Mouse (Mus musculus) lung, embryonic 14.5 days (tissue): Measurements from ENCODE around the gene Tns1. TPM values are rescaled to one million over a fixed set of nuclear protein-coding genes. Genes with fewer than 3 reads are reported as not detected.

Experiments used
- ATAC-seq: fragments of 200-750 bp; cut with Nextera tagmentation; 2 replicates; pipeline ENCODE4 v1.8.0; 2017; ENCODE audit warnings: mild to moderate bottlenecking, moderate TSS enrichment, moderate library complexity; ENCODE audit not compliant: insufficient read depth
- DNase-seq: peaks from one replicate; pipeline ENCODE4 v3.0.0-alpha.2; 2015
- H3K27ac ChIP-seq: fragments of 300-500 bp; sonication (generic); 2 replicates; pipeline ENCODE4 v1.5.1; 2014; ENCODE audit warnings: low read depth, mild to moderate bottlenecking, moderate library complexity
- H3K27me3 ChIP-seq: fragments of 300-500 bp; sonication (generic); 2 replicates; pipeline ENCODE4 v1.6.1; 2014; ENCODE audit warnings: low read length, control low read depth; ENCODE audit not compliant: insufficient read depth
- H3K36me3 ChIP-seq: fragments of 300-500 bp; sonication (generic); 2 replicates; pipeline ENCODE4 v1.6.1; 2014; ENCODE audit warnings: control low read depth; ENCODE audit not compliant: insufficient read depth
- H3K4me1 ChIP-seq: fragments of 300-500 bp; sonication (generic); 2 replicates; pipeline ENCODE4 v1.6.1; 2014; ENCODE audit warnings: antibody characterized with exemption, control low read depth; ENCODE audit not compliant: insufficient read depth
- H3K4me2 ChIP-seq: fragments of 300-500 bp; sonication (generic); 2 replicates; pipeline ENCODE4 v1.6.1; 2014; ENCODE audit warnings: mild to moderate bottlenecking
- H3K4me3 ChIP-seq: fragments of 300-500 bp; sonication (generic); 2 replicates; pipeline ENCODE4 v1.5.1; 2014; ENCODE audit warnings: low read depth, low read length
- H3K9ac ChIP-seq: fragments of 300-500 bp; sonication (generic); 2 replicates; pipeline ENCODE4 v1.6.1; 2014
- H3K9me3 ChIP-seq: fragments of 300-500 bp; sonication (generic); 2 replicates; pipeline ENCODE4 v1.6.1; 2016; ENCODE audit warnings: low read depth, low read length, control low read depth
- CTCF ChIP-seq: IDR thresholded peaks from 2 replicates; pipeline ENCODE4 v1.5.1; 2016; ENCODE audit warnings: antibody characterized with exemption, low read depth
- WGBS: fragments of 180-500 bp; shearing (Covaris S2); extraction: QIAGEN DNeasy Blood & Tissue Kit; methylation state at CpG from one replicate; pipeline ENCODE4 v1.1.7; 2014; 5-methylcytosine and 5-hydroxymethylcytosine counted together
- polyA plus RNA-seq: library from polyadenylated mRNA; unstranded; fragments of >200 nt; fragmentation: Nextera tagmentation; extraction: Ambion mirVana; gene quantifications from 2 replicates; pipeline ENCODE4 v1.2.1, GENCODE M21; 2014

The Tns1 gene
- polyA plus RNA-seq, 1 experiment from 2014 or later = 95.2 TPM

DNA sequence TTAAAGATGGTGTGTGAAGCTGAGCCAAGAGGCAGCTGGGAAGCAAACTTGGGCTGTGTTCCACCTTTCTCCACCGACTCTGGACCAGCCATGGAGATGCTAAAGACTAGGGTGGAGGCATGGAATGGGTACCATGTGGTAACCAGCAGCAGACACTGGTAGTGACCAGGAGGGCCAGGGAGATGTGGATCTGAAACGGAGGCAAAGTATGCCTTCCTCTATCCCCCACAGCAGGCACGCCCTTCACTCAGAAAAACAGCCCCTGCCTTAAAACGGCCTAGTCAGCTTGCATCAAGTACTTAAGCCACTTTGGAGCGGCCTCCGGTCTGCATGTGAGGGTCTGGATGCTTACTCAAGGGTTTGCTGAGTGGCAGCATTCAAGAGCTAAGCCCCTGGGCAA, 164.9 kb downstream of the Tns1 start:
- H3K27me3 ChIP-seq = no peaks in the 10 kb centered on the region
- no peak for ATAC-seq
- no peak overlapping the region for H3K27ac ChIP-seq
- H3K9ac ChIP-seq = no peak overlapping the region
- peaks cover 25% of the 10 kb centered on the region; the same call in 1 of the 2 replicates for H3K36me3 ChIP-seq
- DNase-seq = no peak
- WGBS = 75% methylated on average over 6 of the region's 6 CpGs
- peaks cover 56% of the 10 kb centered on the region for H3K4me1 ChIP-seq
- no peak for TF ChIP-seq CTCF
- no peak overlapping the region for H3K4me2 ChIP-seq
- H3K4me3 ChIP-seq = no peak overlapping the region
- no peaks in the 10 kb centered on the region for H3K9me3 ChIP-seq

DNA sequence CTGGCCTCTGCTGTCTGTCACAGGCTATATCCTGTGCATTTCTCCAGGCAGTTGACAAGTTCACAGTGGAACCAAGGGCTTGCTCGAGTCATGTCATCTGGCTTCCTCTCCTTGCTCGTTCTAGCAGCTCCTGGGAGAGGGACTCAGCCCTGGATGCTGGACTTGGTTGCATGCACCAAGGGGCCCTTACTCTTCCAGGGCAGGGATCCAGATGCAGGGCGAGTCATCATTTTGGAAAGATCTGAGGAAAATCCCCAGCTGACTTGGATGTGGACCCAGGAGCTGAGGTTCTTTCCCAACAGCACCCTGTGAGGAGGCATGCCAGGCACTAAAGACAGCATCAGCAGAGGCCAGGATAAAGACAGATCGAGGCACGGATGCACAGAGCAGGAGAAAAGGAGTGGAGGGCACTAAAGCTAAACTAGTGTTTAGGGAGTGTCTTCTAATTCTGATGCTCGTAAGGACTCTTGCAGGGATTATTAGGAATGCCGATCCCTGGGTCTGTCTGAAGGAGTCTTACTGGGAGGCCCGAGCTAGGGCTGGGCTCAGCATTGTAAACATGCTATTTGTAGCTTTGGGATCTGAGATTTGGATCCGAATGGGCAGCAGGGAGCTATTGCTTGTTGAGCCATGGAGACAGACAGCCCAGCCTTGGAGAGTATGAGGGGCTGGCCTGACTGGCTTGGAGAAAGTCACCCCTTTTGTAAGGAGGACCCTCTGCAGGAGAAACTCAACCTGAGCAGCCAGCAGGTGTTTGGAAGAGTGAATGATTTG, 165.9 kb downstream of the Tns1 start:
- peaks cover 32% of the 10 kb centered on the region for H3K36me3 ChIP-seq
- WGBS = 32% methylated on average over 9 of the region's 9 CpGs
- H3K4me3 ChIP-seq = no peak overlapping the region
- no peaks in the 10 kb centered on the region for H3K9me3 ChIP-seq
- TF ChIP-seq CTCF = no peak
- no peaks in the 10 kb centered on the region for H3K27me3 ChIP-seq
- H3K4me1 ChIP-seq = peaks cover 47% of the 10 kb centered on the region
- peak; percentile 34 for DNase-seq
- H3K9ac ChIP-seq = no peak overlapping the region; the same call in 1 of the 2 replicates
- H3K27ac ChIP-seq = peak overlapping the region; percentile 20; the same call in 1 of the 2 replicates
- ATAC-seq = no peak
- no peak overlapping the region for H3K4me2 ChIP-seq

GRCm38 (mm10) chr1:73957428-73957827, 166.8 kb downstream of the Tns1 start:
- H3K9me3 ChIP-seq = no peaks in the 10 kb centered on the region
- H3K4me3 ChIP-seq = no peak overlapping the region
- no peaks in the 10 kb centered on the region for H3K27me3 ChIP-seq
- ATAC-seq (no peak), DNase-seq (no peak)
- H3K36me3 ChIP-seq = peaks cover 41% of the 10 kb centered on the region
- no peak overlapping the region; the same call in 1 of the 2 replicates for H3K27ac ChIP-seq
- 72% methylated on average over 4 of the region's 4 CpGs for WGBS
- no peak overlapping the region for H3K4me2 ChIP-seq
- peaks cover 40% of the 10 kb centered on the region for H3K4me1 ChIP-seq
- no peak for TF ChIP-seq CTCF
- no peak overlapping the region for H3K9ac ChIP-seq

- Histone ChIP-seq H3K9me3 (no peaks in the 10 kb centered on the region), H3K27ac (peak overlapping the region; percentile 77), H3K36me3 (peaks cover 44% of the 10 kb centered on the region), H3K4me2 (no peak overlapping the region), H3K4me1 (peaks cover 33% of the 10 kb centered on the region), H3K9ac (no peak overlapping the region; the same call in 1 of the 2 replicates), H3K4me3 (no peak overlapping the region), H3K27me3 (no peaks in the 10 kb centered on the region)
- WGBS = 78% methylated on average over 1 of the region's 1 CpGs
- no peak for DNase-seq
- TF ChIP-seq CTCF = no peak
- ATAC-seq = no peak
Observed at GRCm38 (mm10) chr1:73956320-73956719, 167.9 kb downstream of the Tns1 start.

DNA sequence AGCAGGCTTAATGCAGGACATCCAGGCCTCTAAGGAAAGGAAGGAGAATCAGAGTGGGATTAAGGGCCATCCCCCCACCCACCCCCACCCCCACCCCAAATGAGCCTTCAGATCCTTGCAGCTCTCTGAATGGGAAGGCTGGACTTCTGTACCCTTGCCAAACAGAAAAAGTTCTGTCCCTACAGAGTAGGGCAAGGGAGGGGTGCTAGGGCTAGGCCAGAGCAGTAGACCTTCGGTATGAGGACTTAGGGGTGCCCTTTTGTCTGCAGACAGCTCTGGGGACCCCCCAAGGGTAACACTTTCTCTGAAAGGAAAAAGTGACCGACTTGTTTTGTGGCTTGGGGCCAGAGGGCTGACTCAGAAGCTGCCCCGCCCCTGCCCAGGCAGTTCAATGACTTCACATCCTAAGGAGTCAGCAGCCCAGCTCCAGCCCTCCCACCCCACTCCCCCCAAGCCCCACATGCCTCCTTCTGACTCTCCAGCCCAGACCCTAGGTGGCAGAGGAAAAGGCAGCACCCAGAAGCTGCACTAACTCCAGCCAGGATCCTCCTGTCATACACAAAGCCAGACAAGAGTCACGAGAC, 168.9 kb downstream of the Tns1 start:
- WGBS = 19% methylated on average over 4 of the region's 4 CpGs
- Histone ChIP-seq H3K4me2 (0 out of 2 replicates have a peak overlapping the region, but pooled peaks have one; percentile 3), H3K27me3 (no peaks in the 10 kb centered on the region), H3K9me3 (no peaks in the 10 kb centered on the region), H3K9ac (no peak overlapping the region), H3K36me3 (peaks cover 44% of the 10 kb centered on the region), H3K4me3 (no peak overlapping the region), H3K4me1 (peaks cover 31% of the 10 kb centered on the region), H3K27ac (peak overlapping the region; percentile 81)
- no peak for TF ChIP-seq CTCF
- ATAC-seq (peak; percentile 70), DNase-seq (peak; percentile 81)

GRCm38 (mm10) chr1:73954614-73955013, 169.6 kb downstream of the Tns1 start:
- 28% methylated on average over 4 of the region's 4 CpGs for WGBS
- H3K27ac ChIP-seq = peak overlapping the region; percentile 81
- H3K36me3 ChIP-seq = peaks cover 51% of the 10 kb centered on the region
- ATAC-seq (peak; percentile 45; the same call in 1 of the 2 replicates), DNase-seq (peak; percentile 73)
- no peaks in the 10 kb centered on the region for H3K9me3 ChIP-seq
- peaks cover 31% of the 10 kb centered on the region for H3K4me1 ChIP-seq
- no peak for TF ChIP-seq CTCF
- H3K9ac ChIP-seq = no peak overlapping the region
- no peaks in the 10 kb centered on the region for H3K27me3 ChIP-seq
- H3K4me2 ChIP-seq = no peak overlapping the region
- no peak overlapping the region for H3K4me3 ChIP-seq

GRCm38 (mm10) chr1:73954015-73954408, 170.2 kb downstream of the Tns1 start:
- TF ChIP-seq CTCF = no peak
- peaks cover 28% of the 10 kb centered on the region for H3K4me1 ChIP-seq
- ATAC-seq = no peak
- DNase-seq = no peak
- no peaks in the 10 kb centered on the region for H3K27me3 ChIP-seq
- no peak overlapping the region for H3K4me2 ChIP-seq
- peaks cover 52% of the 10 kb centered on the region for H3K36me3 ChIP-seq
- H3K4me3 ChIP-seq = no peak overlapping the region
- H3K9me3 ChIP-seq = no peaks in the 10 kb centered on the region
- no peak overlapping the region for H3K9ac ChIP-seq
- H3K27ac ChIP-seq = no peak overlapping the region
- 94% methylated on average over 6 of the region's 6 CpGs for WGBS
